Mouse (Mus musculus) CD8-positive naive resting alpha-beta T cell, adult 2 months (primary cell): ENCODE data around the gene Zscan10.

Experiments
- DNase-seq, 2 experiments: peaks; one replicate each; pipeline ENCODE4 v3.0.0; 2022; ENCODE audit warnings: low read depth in 2 of 2, low spot score in 2 of 2

The Zscan10 gene

GRCm38 (mm10) chr17:23600641-23601622 is at the start of gene Zscan10:
Zscan10 (plus strand) TSS chr17:23600856.
- no peak for DNase-seq

DNA sequence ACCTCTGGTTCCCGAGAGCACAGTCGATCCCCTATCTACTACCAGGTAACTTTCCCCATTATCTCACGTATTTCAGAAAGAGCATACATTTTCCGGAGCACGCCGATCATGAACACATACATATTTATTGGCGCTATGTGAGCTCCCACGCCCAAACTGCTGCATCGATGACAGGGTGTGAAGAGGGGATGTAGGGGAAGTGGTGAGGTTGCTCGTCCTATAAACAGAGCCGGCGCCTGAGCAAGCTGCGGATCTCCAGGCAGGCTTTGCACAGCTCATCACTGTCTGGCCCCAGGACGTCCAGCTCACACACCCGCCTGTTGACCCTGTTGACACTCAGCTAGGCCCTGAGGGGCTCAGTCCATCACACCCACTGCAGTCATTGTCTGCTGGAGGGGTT is 49.8 kb upstream of the Zscan10 start:
- peak; percentile 30 to 35 for DNase-seq

GRCm38 (mm10) chr17:23551416-23551815 is 49.2 kb upstream of the Zscan10 start:
- DNase-seq, result no peak

GRCm38 (mm10) chr17:23551963-23552362 is 48.7 kb upstream of the Zscan10 start:
- DNase-seq, result no peak

GRCm38 (mm10) chr17:23552896-23553633 is 47.6 kb upstream of the Zscan10 start:
- DNase-seq, result no peak

- no peak for DNase-seq
Observed at GRCm38 (mm10) chr17:23553634-23554120, 47.0 kb upstream of the Zscan10 start.

- no peak for DNase-seq
Observed at GRCm38 (mm10) chr17:23554321-23554720, 46.3 kb upstream of the Zscan10 start.

- DNase-seq, result no peak
Observed at GRCm38 (mm10) chr17:23555243-23555916, 45.3 kb upstream of the Zscan10 start.

DNA sequence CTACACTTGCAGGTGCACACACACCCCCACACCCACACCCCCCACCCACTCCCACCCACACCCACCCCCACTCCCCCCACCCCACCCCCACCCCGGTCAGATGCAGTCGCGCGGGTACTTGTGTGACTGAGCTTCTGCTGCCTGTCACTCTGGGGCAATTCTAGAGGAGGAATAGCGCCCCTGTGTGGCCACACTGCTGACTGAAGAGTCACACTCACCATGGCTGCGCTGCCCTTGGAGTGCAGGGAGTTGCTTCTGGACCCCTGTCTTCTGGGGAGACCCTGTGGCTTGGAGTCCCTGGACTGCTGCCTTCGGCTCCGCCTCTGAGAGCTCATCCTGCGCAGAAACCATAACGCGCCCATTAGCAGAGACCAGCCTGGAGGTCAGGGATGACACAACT is 40.9 kb upstream of the Zscan10 start:
- DNase-seq, result peak; percentile 26 to 55

DNA sequence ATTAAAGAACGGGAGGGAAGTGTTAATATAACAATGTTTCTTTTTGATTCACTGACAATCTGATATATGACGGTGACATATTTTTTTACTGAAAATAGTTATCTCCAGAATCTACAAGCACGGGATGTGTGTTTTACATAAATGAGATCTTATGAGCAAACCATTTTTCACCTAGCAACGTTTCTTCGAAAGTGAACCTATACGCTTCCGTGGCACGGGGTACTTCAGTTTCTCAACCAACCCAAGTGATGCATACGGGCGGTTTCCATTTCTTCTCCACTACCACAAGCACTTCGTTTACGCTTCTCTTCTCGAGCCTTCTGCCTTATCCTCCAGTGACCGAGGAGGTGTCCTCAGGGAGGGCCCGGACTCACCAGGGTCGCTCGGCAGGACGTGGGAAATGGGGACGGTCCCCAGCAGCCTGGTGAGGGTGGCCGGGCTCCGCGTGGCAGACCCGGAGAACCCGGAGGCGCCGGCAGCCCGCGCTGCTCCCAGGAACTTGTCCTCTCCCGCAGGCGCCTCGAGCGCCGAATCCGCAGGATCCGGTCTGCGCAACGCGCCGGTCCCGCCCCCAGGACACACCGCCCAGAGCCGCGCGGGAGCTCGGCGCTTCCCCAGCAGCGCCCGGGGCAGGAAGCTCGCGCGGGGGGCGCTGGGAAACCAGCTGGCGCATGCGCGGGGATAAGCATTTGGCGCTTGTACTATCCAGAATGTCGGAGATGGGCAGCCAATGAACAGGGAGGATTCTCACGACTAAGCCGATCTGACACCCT is 36.9 kb upstream of the Zscan10 start, which contains the start of gene Zfp213:
Gene Zfp213 (minus strand): TSS at position 644 of the 773 bp plus-strand sequence.
- peak; percentile 89 to 90 for DNase-seq

- DNase-seq, result no peak
Observed at GRCm38 (mm10) chr17:23564368-23564715, 36.3 kb upstream of the Zscan10 start.

GRCm38 (mm10) chr17:23566787-23567186 is 33.9 kb upstream of the Zscan10 start:
- peak in 1 of 2 experiments; percentile 28 for DNase-seq

GRCm38 (mm10) chr17:23568370-23568769 is 32.3 kb upstream of the Zscan10 start:
- no peak for DNase-seq

DNA sequence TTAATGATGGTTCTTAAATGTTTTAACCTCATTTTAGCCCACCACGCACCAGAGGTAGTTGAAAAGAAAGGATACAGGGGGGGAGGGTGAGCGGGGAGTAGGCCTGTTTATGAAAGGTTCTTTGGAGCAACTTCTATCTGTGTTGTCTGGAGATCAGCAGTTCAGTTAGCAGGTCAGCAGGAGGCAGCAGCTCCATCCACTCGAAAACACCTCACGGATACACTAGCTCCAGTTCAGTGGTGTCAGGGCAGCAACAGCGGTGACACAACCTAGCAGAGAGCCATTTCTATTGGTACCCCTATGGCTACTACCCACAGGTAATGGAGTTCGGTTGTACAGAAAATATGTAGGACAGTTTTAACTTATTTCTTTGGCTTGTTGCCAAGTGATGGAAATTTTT is 30.6 kb upstream of the Zscan10 start:
- peak; percentile 54 to 64 for DNase-seq

DNA sequence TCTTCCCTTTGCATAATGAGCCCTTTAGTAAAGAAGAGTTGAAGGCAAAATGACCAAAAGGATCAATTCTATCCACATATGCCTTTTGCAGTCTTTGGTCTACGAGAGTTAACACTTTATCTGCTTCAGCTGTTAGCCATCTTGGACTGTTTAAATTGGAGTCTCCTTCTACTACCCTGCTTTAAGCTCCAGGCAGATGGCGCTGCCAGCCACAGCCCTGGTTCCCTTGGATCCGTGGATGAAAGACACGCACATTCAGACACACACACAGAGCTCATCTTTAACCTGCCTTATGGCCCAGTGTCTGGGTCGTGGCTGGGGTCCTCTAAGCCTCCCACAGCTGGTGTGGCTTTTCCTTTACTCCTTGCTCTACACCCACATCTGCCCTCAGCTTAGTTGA is 29.6 kb upstream of the Zscan10 start:
- DNase-seq, result no peak

- no peak for DNase-seq
Observed at GRCm38 (mm10) chr17:23572059-23572458, 28.6 kb upstream of the Zscan10 start.

- DNase-seq, result no peak
Observed at GRCm38 (mm10) chr17:23574130-23574529, 26.5 kb upstream of the Zscan10 start.

GRCm38 (mm10) chr17:23575951-23576552 is 24.6 kb upstream of the Zscan10 start:
- DNase-seq, result no peak

DNA sequence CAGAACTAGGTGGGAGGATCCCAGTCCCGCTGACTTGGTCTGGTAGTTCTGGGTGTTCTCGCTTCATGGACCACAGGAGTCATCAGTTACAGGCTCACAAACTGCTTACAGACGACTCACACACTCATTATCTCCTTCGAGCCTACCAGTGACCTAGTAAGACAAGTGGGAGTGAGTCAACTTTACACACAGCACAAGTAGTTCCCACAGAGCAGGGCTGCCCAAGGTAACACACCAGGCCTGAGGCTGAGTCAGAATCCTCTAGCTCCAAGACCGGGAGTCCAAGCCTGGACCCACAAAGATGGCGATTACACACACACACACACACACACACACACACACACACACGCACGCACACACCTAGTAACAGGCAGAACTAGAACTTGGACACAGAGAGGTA is 15.9 kb upstream of the Zscan10 start:
- no peak for DNase-seq
